Mouse (Mus musculus) frontal cortex, postnatal 10 days (tissue): ENCODE data around the gene Fxyd2.

ENCODE experiments used
- DNase-seq, 2 experiments: peaks; one replicate each; pipeline ENCODE4 v3.0.0; 2022; ENCODE audit warnings: low spot score in 2 of 2, mixed read lengths in 1 of 2

Fxyd2 gene

DNA sequence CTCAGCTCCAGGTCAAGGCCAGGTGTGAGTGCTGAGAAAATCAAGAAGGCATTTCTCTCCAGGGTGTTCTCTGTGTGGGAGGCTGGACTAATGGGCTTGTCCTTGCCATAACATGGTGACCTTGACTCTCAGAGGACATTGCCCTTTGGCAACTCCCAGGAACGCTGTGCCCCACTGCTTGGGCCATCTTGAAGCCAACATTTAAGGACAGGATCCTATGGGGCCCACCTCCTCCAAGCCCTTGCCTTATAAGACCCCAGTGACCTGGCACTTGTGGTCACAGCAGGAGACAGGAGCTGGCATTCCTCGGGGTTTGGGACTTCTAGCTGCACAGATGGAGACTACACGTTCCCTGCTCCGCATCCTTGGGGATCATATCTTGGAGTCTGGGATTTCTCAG lies at the start of gene Fxyd2:
TSS of gene Fxyd2 (plus strand) at position 236 of the 400 bp plus-strand sequence.
- no peak for DNase-seq

DNA sequence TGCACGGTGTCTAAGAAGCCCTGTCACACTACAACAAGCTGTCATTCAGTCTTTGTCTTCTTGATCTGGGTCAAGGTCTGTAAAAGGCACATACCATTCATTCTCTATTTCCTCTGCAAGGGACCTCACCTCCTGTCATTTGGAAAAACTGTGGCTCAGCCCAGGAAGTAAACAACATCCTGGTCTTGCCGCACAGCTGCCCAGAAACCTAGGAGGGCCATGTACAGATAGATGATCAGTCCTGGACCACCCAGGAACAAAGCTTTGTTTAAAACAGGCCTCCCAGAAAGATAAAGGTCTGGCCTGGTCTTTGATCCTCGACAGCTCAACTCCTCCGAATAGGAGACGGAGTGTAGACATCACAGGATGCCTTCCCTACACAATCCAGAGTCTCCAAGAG lies 49.6 kb upstream of the Fxyd2 start:
- no peak for DNase-seq

DNA sequence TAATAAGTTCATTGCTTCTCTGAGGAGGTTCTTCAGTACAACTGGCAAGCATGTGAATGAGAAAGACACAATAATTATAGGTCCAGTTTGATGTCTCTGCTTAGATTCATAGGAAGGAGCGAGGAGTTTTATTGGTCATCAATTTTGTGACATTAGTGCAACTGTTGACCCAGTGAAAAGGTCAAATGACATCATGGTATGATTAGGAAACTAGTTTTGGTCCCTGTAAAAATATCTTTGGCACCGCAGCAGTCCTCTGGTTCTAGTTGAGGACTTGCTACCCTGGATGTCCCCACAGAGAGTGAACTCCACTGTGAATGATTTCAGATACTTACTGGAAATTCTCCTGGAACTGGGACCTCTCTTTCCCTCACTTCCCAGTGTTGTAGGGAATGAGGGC lies 44.3 kb upstream of the Fxyd2 start:
- no peak for DNase-seq

DNA sequence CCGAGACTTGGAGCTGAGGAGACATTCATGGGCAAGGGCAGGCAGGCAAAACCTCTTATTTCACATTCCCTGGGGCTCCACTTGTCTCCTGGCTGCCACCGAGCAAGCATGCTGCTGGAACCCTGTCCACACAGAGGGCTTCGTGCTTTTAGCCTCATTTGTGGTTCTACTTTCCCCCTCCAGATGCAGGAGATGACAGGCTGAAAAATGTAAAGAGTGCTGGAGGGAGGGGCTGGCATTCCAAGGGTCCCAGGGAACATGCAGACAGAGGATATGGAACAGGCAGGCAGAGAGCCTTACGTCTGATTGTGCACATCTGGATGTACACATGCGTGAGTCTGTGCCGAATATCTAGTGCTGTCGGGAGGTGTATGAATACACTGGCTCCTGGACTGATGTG lies 41.1 kb upstream of the Fxyd2 start:
- DNase-seq = no peak

DNA sequence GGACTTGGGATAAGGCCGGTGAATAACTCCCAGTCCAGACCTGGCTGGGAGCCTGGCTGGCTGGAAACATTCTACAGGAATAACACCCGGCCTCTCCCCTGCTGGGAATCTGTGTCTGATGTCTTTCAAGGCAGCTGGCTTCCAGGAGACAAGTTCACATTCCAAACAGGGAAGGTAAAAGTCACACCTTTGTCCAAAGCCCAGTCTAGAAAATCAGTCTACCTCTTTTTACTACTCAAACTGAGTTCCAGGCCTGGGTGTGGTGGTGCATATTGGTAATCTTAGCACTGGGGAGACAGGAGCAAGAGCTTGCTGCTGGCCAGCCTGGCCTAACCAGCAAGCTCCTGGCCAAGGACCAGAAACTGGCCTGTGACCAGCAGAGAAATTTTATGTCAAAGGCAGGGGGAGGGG lies 37.4 kb upstream of the Fxyd2 start:
- DNase-seq = no peak

DNA sequence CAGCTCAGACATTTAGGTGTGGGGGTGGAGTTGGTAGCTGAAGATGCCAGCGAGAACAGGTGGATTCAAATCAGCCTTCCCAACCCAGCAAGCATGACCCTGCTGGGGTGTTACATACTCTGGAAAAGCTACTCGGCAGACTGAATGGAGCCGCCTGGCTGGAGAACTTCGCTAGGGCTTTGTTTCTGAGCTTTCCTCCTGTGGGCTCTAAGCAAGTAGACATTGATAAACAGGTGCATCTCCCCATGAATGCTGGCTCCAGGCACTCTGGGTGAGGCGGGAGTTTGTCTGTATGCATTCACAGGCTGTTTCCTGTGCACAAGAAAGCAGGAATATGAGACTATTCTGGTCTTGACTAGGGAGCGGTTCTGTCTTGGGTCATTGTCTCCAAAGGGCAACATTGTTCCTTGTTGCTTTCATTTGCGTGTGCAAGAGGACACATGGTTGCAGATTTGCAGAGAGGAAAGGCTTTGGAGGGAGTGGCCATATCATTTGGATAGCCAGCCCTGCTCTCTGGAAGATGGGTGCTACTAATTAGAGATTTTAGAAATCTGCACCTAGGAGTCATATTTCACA lies 35.7 kb upstream of the Fxyd2 start:
- DNase-seq = no peak

DNA sequence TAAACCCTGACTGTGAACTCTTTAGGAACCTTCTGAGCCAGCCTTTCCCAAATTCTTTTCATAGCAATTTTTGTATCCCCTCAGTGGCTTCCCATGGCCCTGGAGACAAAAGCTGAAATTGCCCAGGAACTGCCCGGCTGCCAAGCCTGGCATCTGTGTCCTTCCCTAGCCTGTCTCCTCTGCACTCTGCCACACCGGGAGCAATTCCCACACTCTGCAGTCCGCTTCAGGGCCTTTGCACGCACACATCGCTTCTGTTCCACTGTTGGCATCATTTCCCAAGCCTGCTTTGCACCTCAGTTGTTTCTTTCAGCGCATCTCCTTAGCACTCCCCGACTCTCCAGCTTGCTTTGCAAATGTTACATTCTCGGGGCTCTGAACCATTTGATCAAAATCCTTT lies 31.8 kb upstream of the Fxyd2 start:
- DNase-seq = no peak

DNA sequence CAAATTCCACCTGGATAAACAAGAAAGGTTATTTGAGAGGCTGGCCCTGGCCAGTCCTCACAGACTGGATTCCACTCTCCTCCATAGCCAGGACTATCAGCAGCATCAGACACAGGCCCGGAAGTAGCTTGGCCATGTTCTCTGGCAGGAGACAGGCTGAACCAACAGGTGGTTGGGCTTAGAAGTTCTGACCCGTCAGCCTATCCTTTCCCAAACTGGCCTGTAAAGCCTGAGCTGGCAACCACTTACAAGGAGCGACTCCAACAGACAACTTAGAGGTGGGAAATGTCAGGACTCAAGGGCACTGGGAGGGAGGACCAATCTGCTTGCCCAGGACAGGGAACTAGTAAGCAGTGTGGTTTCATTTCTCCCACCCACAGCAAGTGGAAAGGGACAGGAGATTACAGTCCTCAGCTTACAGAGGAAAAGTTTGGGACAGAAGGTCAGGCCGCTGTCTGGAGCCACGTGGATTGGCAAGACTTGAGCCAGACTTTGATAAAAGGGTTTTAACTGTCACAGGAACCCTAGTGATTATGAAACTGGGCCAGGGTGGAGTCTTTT lies 31.0 kb upstream of the Fxyd2 start:
- no peak for DNase-seq

DNA sequence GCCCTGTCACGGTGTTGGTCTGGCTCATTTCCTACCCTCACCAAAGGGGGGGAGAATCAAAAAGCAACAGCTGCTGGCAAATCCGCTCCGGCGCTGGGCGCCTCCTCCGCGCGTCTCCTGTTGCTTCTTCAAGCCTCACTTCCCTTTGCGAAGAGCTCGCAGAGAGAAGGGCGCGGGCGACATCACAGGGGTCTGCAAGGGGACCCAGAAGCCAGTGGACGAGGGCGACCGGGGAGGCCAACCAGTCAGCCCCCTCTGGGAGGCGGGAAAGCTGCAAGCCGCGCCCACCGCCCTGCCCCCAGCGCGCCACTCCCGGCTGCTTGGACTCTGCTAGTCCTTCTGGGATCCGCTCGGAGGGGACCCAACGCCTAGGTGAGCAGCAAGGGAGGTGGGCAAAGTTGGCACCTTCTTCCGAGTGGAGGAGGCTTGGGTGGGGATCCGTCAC lies 29.3 kb upstream of the Fxyd2 start, which contains the start of gene Fxyd6:
TSS of gene Fxyd6 (plus strand) at position 69 of the 445 bp plus-strand sequence.
- peak; percentile 39 to 64 for DNase-seq

DNA sequence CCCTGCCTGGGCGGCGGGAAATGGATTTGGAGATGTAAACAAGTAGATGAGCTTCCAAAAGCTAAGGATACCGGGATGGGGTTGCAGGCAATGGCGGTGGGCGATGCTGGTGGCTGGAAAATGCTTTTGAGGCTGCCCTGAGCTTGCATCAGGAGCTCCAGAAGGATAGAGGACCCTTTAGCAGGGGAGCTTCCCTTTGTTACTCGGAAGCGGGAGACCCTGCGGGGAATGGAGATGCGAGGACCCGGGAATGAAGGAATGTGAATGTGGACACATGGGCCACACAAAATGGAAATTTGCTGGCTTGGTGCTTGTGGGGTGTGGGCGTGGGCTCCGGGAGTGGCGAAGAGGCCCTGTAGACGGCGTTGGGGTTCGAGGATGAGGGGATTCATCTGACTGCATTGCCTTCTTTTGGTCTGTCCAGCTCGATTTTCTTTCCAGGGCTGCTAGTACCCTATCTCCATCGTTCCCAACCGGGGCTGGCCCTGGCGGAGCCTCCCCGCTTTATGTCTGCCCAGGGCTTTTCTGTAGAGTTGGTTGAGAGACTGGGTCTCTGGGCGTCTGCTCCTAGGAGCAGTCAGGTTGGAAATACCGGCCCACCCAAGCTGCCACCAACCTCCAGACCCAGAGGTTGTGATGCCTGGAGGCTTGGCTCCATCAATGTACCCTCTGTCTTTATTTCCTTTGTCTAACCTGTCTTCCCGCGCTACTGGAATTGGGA lies 28.7 kb upstream of the Fxyd2 start:
- DNase-seq = no peak

DNA sequence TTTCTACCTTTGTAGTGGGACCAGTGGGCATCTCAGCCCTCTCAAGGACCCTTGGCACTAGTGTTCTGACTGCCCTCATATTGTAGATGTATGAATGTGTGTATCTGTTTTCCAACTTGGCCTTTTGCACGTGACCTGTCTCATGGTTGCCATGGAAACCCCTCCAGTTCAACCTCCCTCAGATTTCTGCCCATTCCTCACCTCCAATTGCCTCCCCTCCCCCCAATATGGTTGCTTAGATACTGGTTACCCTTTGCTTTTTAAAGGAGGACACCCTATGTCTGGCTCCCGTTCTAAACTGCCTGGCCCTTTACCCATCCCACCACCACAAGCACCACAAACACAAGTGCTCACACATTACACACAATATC lies 28.1 kb upstream of the Fxyd2 start:
- peak in 1 of 2 experiments; percentile 55 for DNase-seq

DNA sequence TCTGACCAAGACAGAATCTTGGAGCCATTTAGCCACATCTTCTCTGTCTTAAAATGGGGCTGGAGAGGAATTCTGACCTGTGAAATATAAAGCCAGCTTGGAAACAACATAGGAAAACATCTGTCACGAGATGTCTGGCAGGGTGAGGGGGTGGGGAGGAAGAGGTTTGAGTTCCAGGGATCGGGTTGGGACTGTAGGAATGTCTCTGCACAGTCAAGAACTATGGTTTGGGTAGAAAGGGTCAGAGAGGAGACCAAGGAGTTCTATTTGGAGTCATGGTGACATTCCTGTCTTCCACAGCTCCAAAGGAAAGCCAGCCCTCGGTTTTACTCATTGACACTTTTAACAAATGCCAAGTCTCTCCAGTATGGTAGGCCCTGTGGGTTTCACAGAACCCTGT lies 25.6 kb upstream of the Fxyd2 start:
- DNase-seq = no peak

DNA sequence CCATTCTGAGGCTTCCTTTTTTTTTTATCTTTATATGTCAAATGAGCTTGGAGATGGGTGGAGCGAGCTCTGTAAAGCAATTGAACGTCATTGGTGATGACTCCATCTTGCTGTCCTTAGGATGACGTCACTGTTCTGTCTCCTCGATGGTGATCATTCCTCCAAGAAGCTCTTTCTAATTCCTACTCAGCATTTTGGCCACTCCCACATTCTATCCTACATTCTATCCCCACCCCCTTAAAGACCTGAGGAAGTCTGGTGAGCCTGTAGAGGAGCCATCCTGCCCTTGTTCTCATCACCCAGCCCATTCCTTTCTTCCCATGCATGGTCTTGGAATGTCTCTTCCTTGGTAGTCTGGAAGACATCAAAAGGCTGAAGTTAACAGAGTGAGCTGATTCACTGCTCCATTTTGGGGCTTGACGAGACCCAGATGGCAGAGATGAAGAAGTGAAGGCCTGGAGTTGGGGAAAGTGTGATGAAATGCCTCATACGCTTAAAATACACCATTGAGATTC lies 24.4 kb upstream of the Fxyd2 start:
- DNase-seq = no peak

DNA sequence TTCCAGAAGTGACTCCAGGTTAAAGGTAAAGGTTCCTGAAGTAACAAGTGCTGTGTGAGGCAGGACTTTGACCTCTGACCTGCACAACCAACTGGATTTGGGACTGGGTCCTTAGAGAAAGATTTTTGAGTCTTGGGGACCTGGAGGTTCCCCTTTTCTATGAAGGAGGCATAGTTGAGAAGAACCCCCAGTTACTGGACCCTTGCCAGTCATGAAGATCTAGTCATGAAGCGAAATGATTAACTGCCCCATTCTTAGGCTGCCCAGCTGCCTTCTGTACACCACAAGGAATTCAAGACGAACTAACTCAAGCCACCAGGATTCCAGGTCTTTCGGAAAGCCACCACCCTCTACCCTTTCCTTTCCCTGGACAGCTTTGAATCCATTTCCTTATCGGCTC lies 23.0 kb upstream of the Fxyd2 start:
- DNase-seq = no peak

DNA sequence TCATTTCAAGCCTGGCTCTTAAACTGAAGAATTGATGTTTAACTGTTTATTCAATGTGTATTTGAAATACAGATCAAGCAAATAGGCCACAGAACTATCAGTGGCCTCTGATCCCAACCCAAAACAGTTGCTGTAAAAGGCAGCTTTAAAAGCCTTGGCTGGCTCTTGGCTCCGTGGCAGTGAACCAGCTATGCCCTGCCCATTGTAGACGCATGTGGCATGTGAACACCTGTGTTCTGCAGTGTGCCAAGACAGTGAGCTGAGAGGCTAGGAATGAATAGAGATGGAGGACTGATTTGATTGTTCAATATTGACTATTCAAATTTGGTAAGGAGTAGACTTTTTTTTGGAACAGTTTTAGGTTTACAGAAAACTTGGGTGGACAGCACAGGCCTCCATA lies 22.6 kb upstream of the Fxyd2 start:
- DNase-seq = no peak

DNA sequence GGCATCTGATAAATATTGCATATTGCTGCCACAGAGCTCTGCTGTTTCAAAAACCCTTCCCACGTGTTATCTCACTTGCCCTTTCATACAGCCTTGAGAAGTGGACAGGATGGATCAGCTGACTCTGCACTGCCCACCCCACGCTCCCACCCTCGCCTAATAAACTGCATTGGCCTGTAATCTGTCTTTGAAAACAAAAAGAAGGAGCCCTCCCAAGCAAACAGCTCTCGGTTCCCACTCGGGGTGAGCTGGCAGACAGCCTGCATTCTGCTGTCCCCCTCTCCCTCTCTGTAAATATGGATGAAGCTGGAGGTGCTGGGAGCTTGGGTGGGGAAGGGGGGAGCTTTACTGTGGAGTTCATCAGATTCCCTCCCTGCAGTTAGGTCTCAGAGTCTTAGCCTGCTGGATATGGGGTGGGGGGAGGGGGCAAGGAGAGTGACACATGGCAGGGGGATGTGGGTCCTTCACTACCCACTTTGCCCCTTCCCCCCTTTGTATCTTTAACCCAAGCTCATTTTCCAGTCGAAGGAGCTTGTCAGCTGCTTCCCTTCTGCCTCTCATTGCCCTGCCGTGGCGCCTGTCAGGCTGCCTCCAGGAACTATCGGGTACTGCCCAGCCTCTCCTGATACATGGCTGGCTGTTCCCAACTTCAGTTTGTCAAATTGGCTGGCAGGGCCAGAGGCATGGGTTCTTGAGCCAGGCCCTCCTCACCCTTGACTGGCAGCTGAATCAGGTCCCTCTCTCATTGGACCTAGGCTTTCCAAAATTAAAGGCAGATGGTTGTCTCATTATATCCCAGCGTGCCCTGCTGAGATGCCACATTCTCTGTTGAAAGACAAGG lies 18.8 kb upstream of the Fxyd2 start:
- DNase-seq = no peak

DNA sequence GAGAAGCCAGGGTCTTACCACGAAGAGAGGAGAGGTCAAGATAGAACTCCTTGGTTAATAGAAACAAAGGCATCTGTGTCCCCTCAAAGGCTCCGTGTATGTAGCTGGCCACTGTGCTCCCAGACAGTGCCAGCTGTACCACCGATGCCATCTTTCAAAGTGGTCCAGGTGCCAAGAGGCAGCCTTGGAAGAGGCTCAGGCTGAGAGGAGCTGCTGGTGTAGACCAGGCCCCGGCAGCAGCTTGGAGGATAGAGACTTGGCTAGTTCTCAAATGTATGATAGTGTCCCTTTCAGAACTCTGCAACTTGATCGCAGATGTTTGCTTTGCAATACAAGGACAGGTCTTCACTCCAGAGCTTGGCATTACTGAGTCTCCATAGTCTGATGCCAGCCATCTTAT lies 17.1 kb upstream of the Fxyd2 start:
- peak; percentile 29 to 39 for DNase-seq

DNA sequence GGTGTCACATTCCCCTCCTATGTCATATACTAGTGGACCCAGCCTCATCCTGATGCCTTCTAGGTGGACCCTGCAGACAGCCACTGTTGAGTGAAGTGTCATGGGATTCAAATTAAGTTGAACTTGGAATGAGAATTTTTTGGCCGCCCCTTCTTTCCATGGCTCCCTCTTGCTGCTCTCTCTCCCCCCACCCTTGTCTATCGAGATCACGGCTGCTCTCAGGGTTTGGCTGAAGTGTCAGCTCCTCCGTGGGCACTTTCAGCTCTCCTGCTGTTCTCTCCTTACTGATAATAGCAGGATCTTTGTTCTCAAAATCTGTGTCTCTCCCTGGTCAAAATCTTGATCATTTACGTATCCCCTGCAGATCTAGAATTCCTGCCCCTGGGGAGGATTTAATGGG lies 16.6 kb upstream of the Fxyd2 start:
- DNase-seq = no peak

DNA sequence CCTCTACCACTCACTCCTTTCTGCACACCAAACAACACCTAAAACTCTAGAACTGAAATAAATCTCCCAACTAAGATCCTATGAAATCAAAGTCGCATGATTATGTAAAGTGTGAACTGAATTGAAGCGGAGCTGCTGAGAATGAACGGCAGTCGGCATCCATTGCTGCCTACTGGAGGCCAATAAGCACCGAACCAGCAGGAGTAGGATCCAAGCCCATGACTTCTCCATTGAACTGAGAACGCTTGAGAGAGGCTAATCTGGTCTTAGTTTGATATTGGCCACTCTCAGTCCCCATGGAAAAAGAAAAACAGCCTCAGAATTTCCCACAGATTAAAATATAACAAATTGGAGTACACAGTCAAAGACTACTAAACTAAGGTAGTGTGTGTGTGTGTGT lies 15.6 kb upstream of the Fxyd2 start:
- DNase-seq = no peak

DNA sequence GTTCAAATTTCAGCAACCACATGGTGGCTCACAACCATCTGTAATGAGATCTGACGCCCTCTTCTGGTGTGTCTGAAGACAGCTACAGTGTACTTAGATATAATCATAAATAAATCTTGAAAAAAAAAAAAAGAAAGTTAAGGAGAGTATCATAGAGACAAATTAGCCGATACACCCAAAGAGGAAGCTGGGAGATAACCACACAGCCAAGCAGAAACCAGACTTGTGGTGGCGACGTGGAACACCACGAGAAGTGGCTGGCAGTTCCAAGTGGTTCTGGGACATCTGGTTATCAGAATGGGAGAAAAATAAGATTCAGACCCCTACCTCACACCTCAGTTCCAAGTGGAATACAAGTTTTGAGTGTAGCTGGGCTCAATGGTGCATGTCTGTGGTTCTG lies 12.8 kb upstream of the Fxyd2 start:
- no peak for DNase-seq

DNA sequence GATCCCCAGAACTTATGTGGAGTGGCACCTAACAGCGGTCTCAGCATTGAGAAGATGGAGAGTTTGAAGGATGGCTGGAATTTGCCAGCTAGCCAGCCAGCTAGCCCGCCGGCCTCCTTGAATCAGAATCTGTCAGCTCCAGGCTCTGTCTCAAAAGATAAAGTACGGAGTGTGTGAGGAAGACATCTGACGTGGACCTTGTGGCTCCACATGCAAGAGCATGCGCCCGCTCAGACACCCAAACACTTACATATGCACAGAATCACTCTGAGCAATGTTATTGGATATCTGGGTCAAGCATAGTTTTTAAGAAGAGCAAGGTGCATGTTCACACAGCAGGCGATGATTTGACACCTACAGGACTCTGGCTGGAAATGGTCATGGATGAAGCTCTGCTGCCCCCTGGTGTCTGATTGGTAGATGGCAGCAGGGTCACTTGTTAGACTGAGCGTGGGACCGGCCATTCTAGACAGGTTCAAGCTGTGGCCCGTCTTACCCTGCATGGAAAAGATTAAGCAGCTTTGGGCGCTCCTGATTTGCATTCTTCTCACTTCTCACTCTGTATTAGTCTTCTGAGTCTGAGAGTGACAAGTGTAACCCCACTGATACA lies 11.0 kb upstream of the Fxyd2 start:
- DNase-seq = peak in 1 of 2 experiments; percentile 79

DNA sequence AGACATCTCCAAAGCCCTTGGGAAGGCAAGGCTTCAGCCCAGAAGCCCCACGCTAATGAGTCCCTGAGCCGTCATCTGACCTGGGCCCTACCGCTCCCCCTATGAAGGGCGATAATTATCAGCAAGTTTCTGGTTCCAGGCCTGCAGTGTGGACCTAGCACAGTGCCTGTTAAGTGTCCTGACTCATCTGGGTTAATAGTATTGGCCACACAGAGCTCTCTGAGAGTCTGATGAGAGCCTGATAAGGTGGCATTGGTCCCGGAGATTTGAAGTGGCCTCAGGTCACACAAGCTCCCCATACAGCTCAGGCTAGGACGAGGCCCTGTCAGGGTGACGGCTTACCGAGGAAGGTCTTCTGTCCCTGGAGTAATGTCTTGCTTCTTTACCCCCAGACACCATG lies 9.9 kb upstream of the Fxyd2 start:
- DNase-seq = no peak
